Mouse (Mus musculus) embryonic facial prominence, embryonic 10.5 days (tissue): ENCODE data around the gene Fam170b. TPM values are rescaled to one million over a fixed set of nuclear protein-coding genes. Genes with fewer than 3 reads are reported as not detected.

Source experiments
- DNase-seq: peaks from one replicate; pipeline ENCODE4 v3.0.0-alpha.2; 2017; ENCODE audit warnings: low spot score
- H3K27ac ChIP-seq: fragments of 300-500 bp; sonication (generic); replicated peaks from 2 replicates; pipeline ENCODE4 v1.5.1; 2016; ENCODE audit warnings: mild to moderate bottlenecking
- H3K27me3 ChIP-seq: fragments of 300-500 bp; sonication (generic); replicated peaks from 2 replicates; pipeline ENCODE4 v1.6.1; 2016; ENCODE audit warnings: low read depth, mild to moderate bottlenecking; ENCODE audit not compliant: poor library complexity, severe bottlenecking
- H3K36me3 ChIP-seq: fragments of 300-500 bp; sonication (generic); replicated peaks from 2 replicates; pipeline ENCODE4 v1.6.1; 2016; ENCODE audit warnings: mild to moderate bottlenecking, moderate library complexity
- H3K4me1 ChIP-seq: fragments of 300-500 bp; sonication (generic); 2 replicates; pipeline ENCODE4 v1.6.1; 2016
- H3K4me3 ChIP-seq: fragments of 300-500 bp; sonication (generic); 2 replicates; pipeline ENCODE4 v1.5.1; 2016; ENCODE audit warnings: mild to moderate bottlenecking, moderate library complexity
- H3K9me3 ChIP-seq: fragments of 300-500 bp; sonication (generic); 2 replicates; pipeline ENCODE4 v1.6.1; 2016; ENCODE audit warnings: mild to moderate bottlenecking
- WGBS: fragments of 180-500 bp; shearing (Covaris S2); methylation state at CpG from one replicate; pipeline ENCODE4 v1.1.7; 2016; 5-methylcytosine and 5-hydroxymethylcytosine counted together
- polyA plus RNA-seq: library from polyadenylated mRNA; unstranded; fragments of >200 nt; fragmentation: Nextera tagmentation; extraction: Ambion mirVana; gene quantifications from 2 replicates; pipeline ENCODE4 v1.2.1, GENCODE M21; 2016

Gene Fam170b
- polyA plus RNA-seq: not detected in 2 replicates

DNA sequence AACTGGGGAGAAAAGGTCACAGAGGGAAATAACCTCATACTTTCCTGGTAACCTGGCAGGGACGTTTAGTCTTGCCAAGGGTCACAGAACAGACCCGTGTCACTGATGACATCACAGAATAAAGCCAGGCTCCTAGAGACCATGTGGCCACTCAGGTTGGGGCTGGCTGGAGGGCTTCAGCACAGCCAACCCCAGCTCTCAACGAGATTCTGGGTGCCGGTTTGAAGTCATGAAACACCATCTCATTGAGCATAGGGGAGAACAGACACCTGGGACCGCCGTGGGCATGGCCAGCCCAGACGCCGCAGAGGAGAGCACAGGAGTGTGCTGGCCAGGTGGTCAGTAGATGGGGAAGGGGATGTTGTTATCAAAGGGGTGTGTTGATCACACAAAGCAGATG is at the start of gene Fam170b:
TSS of gene Fam170b (plus strand) at position 116 of the 400 bp plus-strand sequence.
- H3K4me1 ChIP-seq: peaks cover 11% of the 10 kb centered on the region; the same call in 1 of the 2 replicates
- no peaks in the 10 kb centered on the region for H3K9me3 ChIP-seq
- 75% methylated on average over 8 of the region's 8 CpGs for WGBS
- H3K27ac ChIP-seq: no peak within 1 kb of the TSS
- no peak within 1 kb of the TSS for H3K4me3 ChIP-seq
- no peaks in the 10 kb centered on the region for H3K36me3 ChIP-seq
- no peak for DNase-seq
- H3K27me3 ChIP-seq: 0 out of 2 replicates have a peak, but pooled peaks cover 4% of the 10 kb centered on the region

- H3K27me3 ChIP-seq: no peaks in the 10 kb centered on the region
- peaks cover 7% of the 10 kb centered on the region; the same call in 1 of the 2 replicates for H3K4me1 ChIP-seq
- 81% methylated on average over 12 of the region's 12 CpGs for whole genome bisulfite sequencing
- H3K9me3 ChIP-seq: no peaks in the 10 kb centered on the region
- no peaks in the 10 kb centered on the region for H3K36me3 ChIP-seq
- no peak overlapping the region for H3K4me3 ChIP-seq
- no peak for DNase-seq
- no peak overlapping the region for H3K27ac ChIP-seq
Measured at GRCm38 (mm10) chr14:32784130-32784747, 49.5 kb upstream of the Fam170b start.

- Histone ChIP-seq H3K27me3 (no peaks in the 10 kb centered on the region), H3K9me3 (no peaks in the 10 kb centered on the region), H3K36me3 (no peaks in the 10 kb centered on the region), H3K4me1 (peaks cover 7% of the 10 kb centered on the region; the same call in 1 of the 2 replicates), H3K27ac (no peak overlapping the region), H3K4me3 (no peak overlapping the region)
- WGBS: 81% methylated on average over 4 of the region's 4 CpGs
- DNase-seq: no peak
Measured at GRCm38 (mm10) chr14:32784748-32785134, 49.0 kb upstream of the Fam170b start.

DNA sequence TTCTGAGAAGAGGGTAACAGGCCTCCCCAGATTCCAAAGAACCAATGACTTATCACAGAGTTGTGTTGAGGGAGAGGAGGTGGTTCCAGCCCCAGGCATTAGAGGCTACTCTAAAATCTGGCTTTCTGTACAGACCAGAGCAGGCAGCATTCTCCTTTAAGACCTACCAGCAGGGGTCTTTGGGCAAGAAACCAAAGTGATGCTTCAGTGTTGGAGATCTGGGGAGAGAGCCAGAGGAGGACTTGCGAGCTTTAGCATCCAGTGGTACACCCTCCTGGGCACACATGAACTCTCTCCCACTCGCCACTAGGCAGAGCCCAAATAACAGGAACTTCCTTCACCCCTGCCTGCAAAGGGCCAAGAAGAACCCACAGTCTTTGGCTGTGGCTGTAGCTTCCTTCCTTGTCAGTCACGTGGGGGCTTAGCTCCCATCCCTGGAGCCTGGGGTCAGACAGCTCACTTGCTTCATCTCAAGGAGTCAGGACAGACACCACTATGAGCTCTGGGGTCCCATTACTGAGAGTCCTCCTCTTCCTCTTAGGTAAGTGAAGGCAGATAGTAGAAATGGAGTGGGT is 48.1 kb upstream of the Fam170b start, which contains the start of gene Tmem273:
TSS of gene Tmem273 (plus strand) at position 408 of the 575 bp plus-strand sequence.
- Histone ChIP-seq H3K27me3 (no peaks in the 10 kb centered on the region), H3K27ac (no peak within 1 kb of the TSS), H3K36me3 (no peaks in the 10 kb centered on the region), H3K4me3 (no peak within 1 kb of the TSS), H3K9me3 (no peaks in the 10 kb centered on the region), H3K4me1 (peaks cover 7% of the 10 kb centered on the region; the same call in 1 of the 2 replicates)
- WGBS: 75% methylated on average over 3 of the region's 3 CpGs
- DNase-seq: no peak

DNA sequence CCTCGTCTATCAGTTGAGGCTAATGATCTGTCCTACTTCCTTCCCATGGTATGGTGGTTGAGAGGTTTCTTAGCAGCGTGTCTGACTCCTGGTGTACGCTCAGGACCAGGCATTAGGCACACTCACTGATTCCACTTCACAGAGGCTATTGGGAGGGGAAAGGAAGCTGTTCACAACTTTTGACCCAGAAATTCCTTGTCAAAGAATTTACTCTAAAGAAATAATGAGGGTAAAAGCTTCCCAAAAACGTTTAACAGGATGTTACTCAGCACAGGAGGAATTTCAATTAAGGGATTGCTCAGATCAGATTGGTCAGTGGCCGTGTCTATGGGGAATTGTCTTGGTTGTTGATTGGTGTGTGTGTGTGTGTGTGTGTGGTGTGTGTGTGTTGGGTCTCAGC is 46.1 kb upstream of the Fam170b start:
- 65% methylated on average over 5 of the region's 5 CpGs for WGBS
- H3K36me3 ChIP-seq: no peaks in the 10 kb centered on the region

GRCm38 (mm10) chr14:32796375-32796774 is 37.4 kb upstream of the Fam170b start:
- Histone ChIP-seq H3K27ac (no peak overlapping the region), H3K4me3 (no peak overlapping the region), H3K9me3 (no peaks in the 10 kb centered on the region), H3K27me3 (no peaks in the 10 kb centered on the region), H3K36me3 (no peaks in the 10 kb centered on the region), H3K4me1 (peaks cover 8% of the 10 kb centered on the region)
- DNase-seq: no peak
- WGBS: 75% methylated on average over 8 of the region's 8 CpGs

More for the DNA sequence above, 46.1 kb upstream of the Fam170b start:
- H3K9me3 ChIP-seq: no peaks in the 10 kb centered on the region
- DNase-seq: no peak
- H3K27me3 ChIP-seq: no peaks in the 10 kb centered on the region
- H3K4me1 ChIP-seq: peaks cover 7% of the 10 kb centered on the region; the same call in 1 of the 2 replicates
- H3K27ac ChIP-seq: no peak overlapping the region
- H3K4me3 ChIP-seq: no peak overlapping the region

GRCm38 (mm10) chr14:32797803-32798202 is 36.0 kb upstream of the Fam170b start:
- H3K9me3 ChIP-seq: no peaks in the 10 kb centered on the region
- WGBS: 80% methylated on average over 2 of the region's 2 CpGs
- H3K4me1 ChIP-seq: peaks cover 15% of the 10 kb centered on the region
- DNase-seq: no peak
- no peaks in the 10 kb centered on the region for H3K27me3 ChIP-seq
- no peak overlapping the region for H3K27ac ChIP-seq
- H3K4me3 ChIP-seq: no peak overlapping the region
- no peaks in the 10 kb centered on the region for H3K36me3 ChIP-seq

DNA sequence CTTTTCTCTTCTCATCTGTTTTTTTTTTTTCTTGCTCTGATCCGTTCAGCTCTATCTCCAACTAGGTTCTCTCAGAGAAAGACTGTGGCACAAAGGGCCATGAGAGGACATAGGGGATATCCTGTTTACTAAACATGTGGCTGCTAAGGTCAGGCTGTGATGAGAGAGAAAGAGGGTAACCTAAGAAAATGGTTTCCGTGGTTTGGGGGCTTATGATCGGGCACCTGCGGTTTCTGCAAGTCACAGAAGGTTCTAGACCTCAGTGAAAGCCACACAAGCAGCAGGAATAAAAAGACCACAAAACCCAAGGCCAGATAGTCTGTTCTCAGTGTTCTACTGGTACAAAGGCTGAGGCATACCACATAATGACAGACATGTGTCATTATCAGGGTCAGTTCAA is 35.4 kb upstream of the Fam170b start:
- no peak for DNase-seq
- Histone ChIP-seq H3K36me3 (no peaks in the 10 kb centered on the region), H3K27me3 (no peaks in the 10 kb centered on the region), H3K9me3 (no peaks in the 10 kb centered on the region), H3K4me1 (peaks cover 15% of the 10 kb centered on the region), H3K4me3 (no peak overlapping the region), H3K27ac (no peak overlapping the region)
- 87% methylated on average over 4 of the region's 4 CpGs for WGBS

DNA sequence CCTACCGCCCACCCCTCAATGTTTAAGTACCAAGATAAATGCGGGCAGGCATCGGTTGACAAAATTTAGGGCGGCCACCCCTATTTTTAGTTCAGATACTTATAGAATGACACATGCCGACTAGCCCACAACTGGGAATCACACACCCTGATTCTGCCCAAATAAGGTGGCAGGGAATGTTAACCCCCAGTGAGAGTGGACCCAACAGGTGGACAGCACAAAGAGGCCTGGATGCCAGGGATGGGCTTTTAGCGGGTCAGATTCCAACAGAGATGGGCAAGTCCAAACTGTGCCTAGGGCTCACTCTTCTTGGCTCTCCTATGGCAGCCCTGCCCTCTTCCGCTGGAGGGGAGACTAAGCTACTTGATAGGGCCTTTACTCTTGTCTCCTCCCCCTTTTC is 33.7 kb upstream of the Fam170b start:
- Histone ChIP-seq H3K4me3 (no peak overlapping the region), H3K4me1 (peaks cover 15% of the 10 kb centered on the region), H3K27ac (no peak overlapping the region), H3K9me3 (no peaks in the 10 kb centered on the region), H3K36me3 (no peaks in the 10 kb centered on the region), H3K27me3 (no peaks in the 10 kb centered on the region)
- 92% methylated on average over 7 of the region's 7 CpGs for WGBS
- no peak for DNase-seq

GRCm38 (mm10) chr14:32801016-32801661 is 32.6 kb upstream of the Fam170b start:
- peak overlapping the region; percentile 24 for H3K27ac ChIP-seq

GRCm38 (mm10) chr14:32801662-32802024 is 32.1 kb upstream of the Fam170b start:
- DNase-seq: no peak
- Histone ChIP-seq H3K36me3 (no peaks in the 10 kb centered on the region), H3K27ac (peak overlapping the region; percentile 24), H3K4me1 (peaks cover 15% of the 10 kb centered on the region), H3K27me3 (no peaks in the 10 kb centered on the region), H3K9me3 (no peaks in the 10 kb centered on the region), H3K4me3 (no peak overlapping the region)

More at GRCm38 (mm10) chr14:32801016-32801661, 32.6 kb upstream of the Fam170b start:
- Histone ChIP-seq H3K27me3 (no peaks in the 10 kb centered on the region), H3K9me3 (no peaks in the 10 kb centered on the region), H3K36me3 (no peaks in the 10 kb centered on the region), H3K4me3 (no peak overlapping the region), H3K4me1 (peaks cover 15% of the 10 kb centered on the region)
- WGBS: 55% methylated on average over 11 of the region's 11 CpGs
- peak; percentile 46 for DNase-seq

DNA sequence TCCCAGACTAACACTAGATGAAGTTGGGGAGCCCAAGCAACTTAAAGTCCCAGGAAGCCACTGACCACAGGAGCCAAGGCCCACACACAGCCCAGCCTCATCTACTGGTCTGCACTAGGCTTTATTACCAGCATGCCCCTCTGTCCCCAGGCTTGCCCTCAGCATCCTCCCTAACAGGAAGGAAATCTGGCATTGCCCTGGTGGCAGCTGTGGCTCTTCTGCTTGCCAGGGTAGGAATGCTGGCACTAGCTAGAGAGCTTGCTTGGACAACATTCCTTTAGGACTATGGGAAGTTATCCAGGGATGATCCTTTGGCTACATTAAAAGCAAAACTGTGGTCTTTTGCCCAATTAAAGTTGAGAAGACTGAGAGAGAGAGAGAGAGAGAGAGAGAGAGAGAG is 23.7 kb upstream of the Fam170b start:
- Histone ChIP-seq H3K4me3 (no peak overlapping the region), H3K27me3 (no peaks in the 10 kb centered on the region), H3K36me3 (no peaks in the 10 kb centered on the region), H3K4me1 (no peaks in the 10 kb centered on the region), H3K27ac (no peak overlapping the region), H3K9me3 (no peaks in the 10 kb centered on the region)
- no peak for DNase-seq

GRCm38 (mm10) chr14:32812429-32812828 is 21.3 kb upstream of the Fam170b start:
- H3K27ac ChIP-seq: no peak overlapping the region
- WGBS: 79% methylated on average over 6 of the region's 6 CpGs
- no peaks in the 10 kb centered on the region for H3K9me3 ChIP-seq
- H3K4me1 ChIP-seq: no peaks in the 10 kb centered on the region
- no peak for DNase-seq
- H3K36me3 ChIP-seq: no peaks in the 10 kb centered on the region
- H3K4me3 ChIP-seq: no peak overlapping the region
- H3K27me3 ChIP-seq: no peaks in the 10 kb centered on the region
